Mouse (Mus musculus): ENCODE measurements around the gene Rtn3.

The Rtn3 gene

GRCm38 (mm10) chr19:7487680-7488079, 4.6 kb upstream of the Rtn3 start:
- DNase-seq (ENCODE audit: low read depth, low spot score), result no peak

- DNase-seq (ENCODE audit: low read depth, low spot score), result no peak
Measured at GRCm38 (mm10) chr19:7484076-7484475, 995 bp upstream of the Rtn3 start.

- DNase-seq (ENCODE audit: low read depth, low spot score), result no peak
Measured at GRCm38 (mm10) chr19:7483512-7483882, 416 bp upstream of the Rtn3 start.

GRCm38 (mm10) chr19:7482266-7482598, 849 bp downstream of the Rtn3 start:
- DNase-seq (ENCODE audit: low read depth, low spot score), result no peak

- peak; percentile 68 for DNase-seq (ENCODE audit: low read depth, low spot score)
Measured at GRCm38 (mm10) chr19:7481541-7482265, 1.4 kb downstream of the Rtn3 start.

- DNase-seq (ENCODE audit: low read depth, low spot score), result no peak
Measured at GRCm38 (mm10) chr19:7479751-7480248, 3.3 kb downstream of the Rtn3 start.

- DNase-seq (ENCODE audit: low read depth, low spot score), result no peak
Measured at GRCm38 (mm10) chr19:7470643-7471042, 12.4 kb downstream of the Rtn3 start.

- no peak for DNase-seq (ENCODE audit: low read depth, low spot score)
Measured at GRCm38 (mm10) chr19:7467915-7468314, 15.2 kb downstream of the Rtn3 start.

- no peak for DNase-seq (ENCODE audit: low read depth, low spot score)
Measured at GRCm38 (mm10) chr19:7459370-7459769, 23.7 kb downstream of the Rtn3 start.

- DNase-seq (ENCODE audit: low read depth, low spot score), result no peak
Measured at GRCm38 (mm10) chr19:7458901-7459300, 24.2 kb downstream of the Rtn3 start.

GRCm38 (mm10) chr19:7456803-7457202, 26.3 kb downstream of the Rtn3 start:
- no peak for DNase-seq (ENCODE audit: low read depth, low spot score)

GRCm38 (mm10) chr19:7445596-7445995, 37.5 kb downstream of the Rtn3 start:
- DNase-seq (ENCODE audit: low read depth, low spot score), result no peak

- no peak for DNase-seq (ENCODE audit: low read depth, low spot score)
Measured at GRCm38 (mm10) chr19:7445105-7445504, 38.0 kb downstream of the Rtn3 start.

- peak; percentile 89 for DNase-seq (ENCODE audit: low read depth, low spot score)
Measured at GRCm38 (mm10) chr19:7441493-7441892, 41.6 kb downstream of the Rtn3 start.

- no peak for DNase-seq (ENCODE audit: low read depth, low spot score)
Measured at GRCm38 (mm10) chr19:7438295-7438694, 44.8 kb downstream of the Rtn3 start.

- DNase-seq (ENCODE audit: low read depth, low spot score), result peak; percentile 81
Measured at GRCm38 (mm10) chr19:7436061-7436970, 46.8 kb downstream of the Rtn3 start.

- DNase-seq (ENCODE audit: low read depth, low spot score), result no peak
Measured at GRCm38 (mm10) chr19:7434887-7435286, 48.2 kb downstream of the Rtn3 start.

GRCm38 (mm10) chr19:7425398-7425775, 57.7 kb downstream of the Rtn3 start:
- DNase-seq (ENCODE audit: low read depth, low spot score), result no peak

- no peak for DNase-seq (ENCODE audit: low read depth, low spot score)
Measured at GRCm38 (mm10) chr19:7424590-7425397, 58.3 kb downstream of the Rtn3 start.

- no peak for DNase-seq (ENCODE audit: low read depth, low spot score)
Measured at GRCm38 (mm10) chr19:7424131-7424530, 59.0 kb downstream of the Rtn3 start.

GRCm38 (mm10) chr19:7423656-7424030, 59.4 kb downstream of the Rtn3 start:
- DNase-seq (ENCODE audit: low read depth, low spot score), result no peak

Data from ZHBTc4 (cell line).